Mouse (Mus musculus) megakaryocyte, embryonic 14.5 days (primary cell): ENCODE measurements around the gene Selenoi.

ENCODE experiments used
- FLI1 ChIP-seq: IDR thresholded peaks from 2 replicates; pipeline ENCODE4 v1.6.1; 2012; ENCODE audit warnings: low read length, inconsistent platforms, mixed read lengths
- GATA1 ChIP-seq: IDR thresholded peaks from 3 replicates; pipeline ENCODE4 v1.6.1; 2012; ENCODE audit warnings: mixed read lengths, low read length, inconsistent platforms, borderline replicate concordance

DNA sequence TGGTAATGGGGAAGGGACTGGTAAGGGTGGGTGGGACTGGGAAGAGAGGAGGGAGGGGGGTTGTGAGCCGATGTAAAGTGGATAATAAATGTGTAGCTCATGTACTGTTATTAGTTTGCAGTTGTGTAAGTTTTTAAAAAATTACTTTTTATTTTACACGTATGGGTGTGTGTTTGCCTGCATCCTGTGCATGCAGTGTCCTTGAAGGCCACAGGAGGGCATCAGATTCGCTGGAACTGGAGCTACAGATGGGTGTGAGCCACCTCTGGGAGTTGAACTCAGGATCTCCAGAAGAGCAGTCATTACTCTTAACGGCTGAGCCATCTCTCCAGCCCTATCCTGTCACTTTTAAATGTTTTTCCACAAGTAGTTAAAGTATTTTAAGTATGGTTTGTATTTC is 1.5 kb upstream of the Selenoi start:
- TF ChIP-seq GATA1 (no peak), FLI1 (no peak)
